Mouse (Mus musculus) limb, embryonic 14.5 days (tissue): ENCODE measurements around the gene Eps15. TPM values are rescaled to one million over a fixed set of nuclear protein-coding genes. Genes with fewer than 3 reads are reported as not detected.
A peak's percentile ranks its signal among the peaks of the same experiment; 100 is the strongest.

Source experiments
- ATAC-seq: fragments of 200-750 bp; cut with Nextera tagmentation; 2 replicates; pipeline ENCODE4 v1.8.0; 2017; ENCODE audit warnings: low read depth, moderate number of reproducible peaks, moderate TSS enrichment; ENCODE audit not compliant: low FRiP score
- DNase-seq: peaks from one replicate; pipeline ENCODE4 v3.0.0-alpha.2; 2015; ENCODE audit warnings: low spot score
- H3K27ac ChIP-seq: fragments of 300-500 bp; sonication (generic); replicated peaks from 2 replicates; pipeline ENCODE4 v1.5.1; 2014; ENCODE audit warnings: low read depth, mild to moderate bottlenecking, low read length, moderate library complexity, mixed read lengths
- H3K27me3 ChIP-seq: fragments of 300-500 bp; sonication (generic); 2 replicates; pipeline ENCODE4 v1.6.1; 2014; ENCODE audit warnings: low read length, mixed read lengths; ENCODE audit not compliant: control insufficient read depth, insufficient read depth
- H3K36me3 ChIP-seq: fragments of 300-500 bp; sonication (generic); 2 replicates; pipeline ENCODE4 v1.6.1; 2014; ENCODE audit warnings: mild to moderate bottlenecking, low read length, moderate library complexity, mixed read lengths; ENCODE audit not compliant: control insufficient read depth, insufficient read depth
- H3K4me1 ChIP-seq: fragments of 300-500 bp; sonication (generic); 2 replicates; pipeline ENCODE4 v1.6.1; 2014; ENCODE audit warnings: antibody characterized with exemption, low read length, mixed read lengths; ENCODE audit not compliant: control insufficient read depth, insufficient read depth
- H3K4me2 ChIP-seq: fragments of 300-500 bp; sonication (generic); replicated peaks from 2 replicates; pipeline ENCODE4 v1.6.1; 2014; ENCODE audit warnings: low read depth, mild to moderate bottlenecking, low read length, moderate library complexity; ENCODE audit not compliant: severe bottlenecking
- H3K4me3 ChIP-seq: fragments of 300-500 bp; sonication (generic); replicated peaks from 2 replicates; pipeline ENCODE4 v1.5.1; 2014; ENCODE audit warnings: low read length
- H3K9ac ChIP-seq: fragments of 300-500 bp; sonication (generic); 2 replicates; pipeline ENCODE4 v1.6.1; 2014; ENCODE audit warnings: mild to moderate bottlenecking, low read depth, low read length, moderate library complexity; ENCODE audit not compliant: severe bottlenecking
- H3K9me3 ChIP-seq: fragments of 300-500 bp; sonication (generic); 2 replicates; pipeline ENCODE4 v1.6.1; 2016; ENCODE audit warnings: low read length; ENCODE audit not compliant: control insufficient read depth
- POLR2A ChIP-seq: fragments of 200-500 bp; IDR thresholded peaks from 2 replicates; pipeline ENCODE4 v1.8.0; 2012; ENCODE audit warnings: inconsistent platforms, mild to moderate bottlenecking, moderate library complexity, borderline replicate concordance; ENCODE audit not compliant: insufficient read depth, insufficient read length; ENCODE audit errors: extremely low read depth
- WGBS: fragments of 180-500 bp; shearing (Covaris S2); extraction: QIAGEN DNeasy Blood & Tissue Kit; methylation state at CpG from one replicate; pipeline ENCODE4 v1.1.7; 2014; 5-methylcytosine and 5-hydroxymethylcytosine counted together
- polyA plus RNA-seq, 2 experiments: library from polyadenylated mRNA; depleted of rRNA in 1 of 2; stranded (reverse) in 1 of 2; unstranded in 1 of 2; fragments of >200 nt; fragmentation: Nextera tagmentation in 1 of 2; extraction: Ambion mirVana in 1 of 2; gene quantifications; 2 replicates each; pipeline versions ENCODE4 v1.2.1 to v1.2.3; 2012 to 2014

Gene Eps15
- 23.3 and 27.0 TPM in 2 replicates for polyA plus RNA-seq (2012; rRNA removed)
- polyA plus RNA-seq (2014; fragmentation: Nextera tagmentation; extraction: Ambion mirVana): 36.3 and 40.0 TPM in 2 replicates

GRCm38 (mm10) chr4:109279689-109280458, at the start of gene Eps15:
Gene Eps15 (plus strand): TSS chr4:109280268.
- DNase-seq (peak; percentile 82), ATAC-seq (peak; percentile 96)
- H3K36me3 ChIP-seq: no peaks in the 10 kb centered on the region
- no peaks in the 10 kb centered on the region for H3K9me3 ChIP-seq
- no peak for TF ChIP-seq POLR2A
- H3K4me2 ChIP-seq: peak within 1 kb of the TSS; percentile 85
- H3K4me3 ChIP-seq: peak within 1 kb of the TSS; percentile 83
- H3K27ac ChIP-seq: peak within 1 kb of the TSS; percentile 79
- 5% methylated on average over 28 of the region's 44 CpGs for WGBS
- peaks cover 12% of the 10 kb centered on the region for H3K4me1 ChIP-seq
- H3K9ac ChIP-seq: peak within 1 kb of the TSS; percentile 86
- no peaks in the 10 kb centered on the region for H3K27me3 ChIP-seq

GRCm38 (mm10) chr4:109234185-109234584, 45.9 kb upstream of the Eps15 start, which contains the start of gene Calr4:
Gene Calr4 (plus strand): TSS chr4:109234485.
- 83% methylated on average over 2 of the region's 2 CpGs for WGBS
- TF ChIP-seq POLR2A: no peak
- no peak within 1 kb of the TSS for H3K27ac ChIP-seq
- ATAC-seq (no peak), DNase-seq (no peak)
- no peaks in the 10 kb centered on the region for H3K27me3 ChIP-seq
- H3K36me3 ChIP-seq: no peaks in the 10 kb centered on the region
- H3K4me1 ChIP-seq: 0 out of 2 replicates have a peak, but pooled peaks cover 4% of the 10 kb centered on the region
- no peak within 1 kb of the TSS for H3K4me2 ChIP-seq
- H3K4me3 ChIP-seq: no peak within 1 kb of the TSS
- no peak within 1 kb of the TSS for H3K9ac ChIP-seq
- no peaks in the 10 kb centered on the region for H3K9me3 ChIP-seq

GRCm38 (mm10) chr4:109234806-109235350, 45.2 kb upstream of the Eps15 start:
- ATAC-seq (no peak), DNase-seq (no peak)
- no peaks in the 10 kb centered on the region for H3K27me3 ChIP-seq
- no peak overlapping the region for H3K9ac ChIP-seq
- no peak overlapping the region for H3K4me2 ChIP-seq
- 0 out of 2 replicates have a peak, but pooled peaks cover 4% of the 10 kb centered on the region for H3K4me1 ChIP-seq
- TF ChIP-seq POLR2A: no peak
- no peaks in the 10 kb centered on the region for H3K36me3 ChIP-seq
- no peaks in the 10 kb centered on the region for H3K9me3 ChIP-seq
- no peak overlapping the region for H3K27ac ChIP-seq
- no peak overlapping the region for H3K4me3 ChIP-seq
- 71% methylated on average over 9 of the region's 9 CpGs for WGBS

- H3K27me3 ChIP-seq: no peaks in the 10 kb centered on the region
- H3K4me2 ChIP-seq: no peak overlapping the region
- peaks cover 8% of the 10 kb centered on the region; the same call in 1 of the 2 replicates for H3K4me1 ChIP-seq
- no peaks in the 10 kb centered on the region for H3K9me3 ChIP-seq
- H3K36me3 ChIP-seq: no peaks in the 10 kb centered on the region
- no peak for TF ChIP-seq POLR2A
- no peak overlapping the region for H3K27ac ChIP-seq
- ATAC-seq (no peak), DNase-seq (no peak)
- 42% methylated on average over 7 of the region's 7 CpGs for WGBS
- no peak overlapping the region for H3K9ac ChIP-seq
- H3K4me3 ChIP-seq: no peak overlapping the region
Observed at GRCm38 (mm10) chr4:109236186-109236879, 43.7 kb upstream of the Eps15 start.
